Mouse (Mus musculus): Measurements from ENCODE around the gene Gm49450. TPM values are rescaled to one million over a fixed set of nuclear protein-coding genes. Genes with fewer than 3 reads are reported as not detected.

Gene Gm49450
- polyA plus RNA-seq, 1 experiment from 2014 or later = not detected

- Histone ChIP-seq H3K27ac (ENCODE audit: low read length) (peak overlapping the region; percentile 97), H3K4me1 (replicated peaks; ENCODE audit: control insufficient read depth, insufficient read depth, low read length) (peaks cover 44% of the 10 kb centered on the region), H3K36me3 (ENCODE audit: control insufficient read depth, insufficient read depth) (no peaks in the 10 kb centered on the region), H3K4me2 (ENCODE audit: low read length) (peak overlapping the region; percentile 77), H3K9ac (replicated peaks; ENCODE audit: low read depth, low read length) (peak overlapping the region; percentile 73), H3K9me3 (ENCODE audit: control insufficient read depth, low read length) (no peaks in the 10 kb centered on the region), H3K27me3 (replicated peaks; ENCODE audit: control insufficient read depth, insufficient read depth, low read length) (no peaks in the 10 kb centered on the region), H3K4me3 (replicated peaks; ENCODE audit: low read length) (peak overlapping the region; percentile 43)
- WGBS = under 1% methylated on average over 35 of the region's 35 CpGs
- ATAC-seq = peak; percentile 86
Observed at GRCm38 (mm10) chr15:98993093-98993793, 39.9 kb upstream of the Gm49450 start.

DNA sequence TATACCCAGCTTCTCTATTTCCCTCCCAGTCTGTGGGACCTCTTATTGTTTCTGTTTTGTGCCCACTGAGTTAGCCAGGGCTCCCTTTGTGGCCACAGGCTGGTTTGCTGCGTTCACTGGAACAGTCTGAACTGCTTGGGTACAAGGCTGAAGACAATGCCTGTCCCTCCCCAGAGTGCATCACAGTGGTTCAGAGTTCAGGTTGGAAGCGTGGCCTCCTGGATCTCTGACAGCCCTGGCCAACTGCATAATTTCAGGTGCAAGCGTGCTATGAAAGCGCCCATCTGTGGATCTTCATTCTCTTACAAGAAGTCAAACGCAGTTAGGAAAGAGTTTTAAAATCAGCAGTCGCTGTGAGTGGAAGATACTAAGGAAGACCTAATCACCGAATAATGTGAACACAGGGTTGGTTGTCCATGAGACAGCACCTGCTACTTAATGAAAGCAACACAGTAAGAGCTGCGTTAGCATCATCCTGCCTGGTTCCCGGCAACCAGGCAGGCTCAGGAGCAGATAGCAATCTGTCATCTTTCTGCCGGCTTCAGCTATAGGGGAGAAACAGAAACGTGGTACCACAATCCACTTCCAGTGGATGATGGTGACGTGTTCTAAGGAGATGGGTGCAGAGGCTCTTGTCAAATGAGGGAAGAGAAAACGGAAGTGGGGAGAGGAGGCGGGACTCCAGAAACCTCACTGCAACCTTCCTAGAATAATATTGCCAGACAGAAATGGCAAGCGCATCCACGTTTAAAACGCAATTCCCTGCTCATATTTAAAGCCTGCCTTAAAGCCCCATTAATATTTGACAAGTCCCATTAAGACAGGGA is 38.9 kb upstream of the Gm49450 start:
- H3K9me3 ChIP-seq (ENCODE audit: control insufficient read depth, low read length) = no peaks in the 10 kb centered on the region
- no peaks in the 10 kb centered on the region for H3K36me3 ChIP-seq (ENCODE audit: control insufficient read depth, insufficient read depth)
- H3K4me3 ChIP-seq (replicated peaks; ENCODE audit: low read length) = peak overlapping the region; percentile 43
- peak overlapping the region; percentile 97 for H3K27ac ChIP-seq (ENCODE audit: low read length)
- peak; percentile 87 for ATAC-seq
- H3K4me1 ChIP-seq (replicated peaks; ENCODE audit: control insufficient read depth, insufficient read depth, low read length) = peaks cover 54% of the 10 kb centered on the region
- WGBS = 13% methylated on average over 17 of the region's 17 CpGs
- peak overlapping the region; percentile 77 for H3K4me2 ChIP-seq (ENCODE audit: low read length)
- H3K27me3 ChIP-seq (replicated peaks; ENCODE audit: control insufficient read depth, insufficient read depth, low read length) = no peaks in the 10 kb centered on the region
- peak overlapping the region; percentile 73 for H3K9ac ChIP-seq (replicated peaks; ENCODE audit: low read depth, low read length)

DNA sequence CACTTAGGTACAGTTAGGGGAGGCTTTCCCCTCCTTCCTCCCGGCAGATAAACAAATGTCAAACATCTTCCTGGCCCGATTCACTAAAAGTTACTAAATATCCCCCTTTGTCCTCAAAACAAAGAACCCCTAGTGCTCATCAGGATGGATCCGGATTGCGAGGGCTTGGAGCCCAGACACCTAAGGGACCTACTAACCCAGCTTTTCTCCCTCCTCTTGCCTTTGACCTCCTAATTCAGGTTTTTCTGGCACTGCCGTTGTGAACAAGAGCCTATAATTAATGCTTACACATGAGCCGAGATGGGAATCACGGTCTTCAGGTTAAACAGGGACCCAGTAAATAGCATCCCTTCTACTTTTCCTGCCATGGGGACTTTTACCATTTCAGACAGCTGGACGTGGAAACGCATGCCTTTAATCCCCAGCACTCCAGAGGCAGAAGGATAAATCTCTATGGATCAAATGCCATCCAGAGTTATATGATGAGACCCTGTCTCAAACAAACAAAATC is 38.2 kb upstream of the Gm49450 start:
- no peaks in the 10 kb centered on the region for H3K36me3 ChIP-seq (ENCODE audit: control insufficient read depth, insufficient read depth)
- no peaks in the 10 kb centered on the region for H3K27me3 ChIP-seq (replicated peaks; ENCODE audit: control insufficient read depth, insufficient read depth, low read length)
- H3K4me2 ChIP-seq (ENCODE audit: low read length) = peak overlapping the region; percentile 77
- H3K9me3 ChIP-seq (ENCODE audit: control insufficient read depth, low read length) = no peaks in the 10 kb centered on the region
- peak overlapping the region; percentile 29 for H3K4me3 ChIP-seq (replicated peaks; ENCODE audit: low read length)
- peak overlapping the region; percentile 73 for H3K9ac ChIP-seq (replicated peaks; ENCODE audit: low read depth, low read length)
- 5% methylated on average over 9 of the region's 9 CpGs for WGBS
- H3K27ac ChIP-seq (ENCODE audit: low read length) = peak overlapping the region; percentile 97
- peaks cover 60% of the 10 kb centered on the region for H3K4me1 ChIP-seq (replicated peaks; ENCODE audit: control insufficient read depth, insufficient read depth, low read length)
- no peak for ATAC-seq

GRCm38 (mm10) chr15:98990669-98991539 is 37.6 kb upstream of the Gm49450 start:
- peaks cover 67% of the 10 kb centered on the region for H3K4me1 ChIP-seq (replicated peaks; ENCODE audit: control insufficient read depth, insufficient read depth, low read length)
- ATAC-seq = no peak
- H3K9me3 ChIP-seq (ENCODE audit: control insufficient read depth, low read length) = no peaks in the 10 kb centered on the region
- no peaks in the 10 kb centered on the region for H3K27me3 ChIP-seq (replicated peaks; ENCODE audit: control insufficient read depth, insufficient read depth, low read length)
- H3K36me3 ChIP-seq (ENCODE audit: control insufficient read depth, insufficient read depth) = no peaks in the 10 kb centered on the region
- H3K4me3 ChIP-seq (replicated peaks; ENCODE audit: low read length) = peak overlapping the region; percentile 29
- H3K4me2 ChIP-seq (ENCODE audit: low read length) = peak overlapping the region; percentile 77
- peak overlapping the region; percentile 97 for H3K27ac ChIP-seq (ENCODE audit: low read length)
- 6% methylated on average over 15 of the region's 15 CpGs for WGBS
- H3K9ac ChIP-seq (replicated peaks; ENCODE audit: low read depth, low read length) = peak overlapping the region; percentile 73

DNA sequence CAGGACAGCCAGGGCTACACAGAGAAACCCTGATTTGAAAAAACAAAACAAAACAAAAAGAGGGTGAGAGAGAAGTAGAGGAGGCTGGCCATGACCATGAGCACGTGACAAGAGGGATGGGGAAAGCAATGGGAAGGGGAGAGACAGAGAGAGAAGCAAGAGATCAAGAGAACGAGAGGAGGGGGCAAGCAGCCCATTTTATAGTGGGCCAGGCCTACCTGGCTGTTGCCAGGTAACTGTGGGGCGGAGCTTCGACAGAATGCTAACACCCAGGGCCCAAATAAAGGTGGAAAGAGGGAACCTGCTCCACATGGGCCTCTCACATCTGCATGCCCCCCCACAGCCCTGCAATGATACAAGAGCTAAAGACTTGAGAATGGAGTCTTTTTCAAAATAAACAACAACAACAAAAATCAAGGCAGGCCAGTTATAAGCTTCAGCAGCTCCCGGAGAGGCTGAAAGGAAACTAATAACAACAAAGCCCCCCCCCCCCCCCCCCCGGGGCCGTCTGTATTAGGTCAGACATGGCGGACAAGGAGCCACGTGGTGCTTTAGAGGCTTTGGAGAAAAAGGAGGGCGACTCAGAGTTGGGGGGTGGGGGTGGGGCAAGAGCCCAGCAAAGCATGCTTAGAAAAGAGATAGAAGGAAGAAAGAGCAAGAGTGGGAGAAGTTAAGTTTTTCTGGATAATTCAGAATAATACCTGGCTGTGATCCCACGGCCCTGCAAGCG is 36.5 kb upstream of the Gm49450 start:
- H3K4me3 ChIP-seq (replicated peaks; ENCODE audit: low read length) = peak overlapping the region; percentile 29
- 21% methylated on average over 11 of the region's 12 CpGs for WGBS

DNA sequence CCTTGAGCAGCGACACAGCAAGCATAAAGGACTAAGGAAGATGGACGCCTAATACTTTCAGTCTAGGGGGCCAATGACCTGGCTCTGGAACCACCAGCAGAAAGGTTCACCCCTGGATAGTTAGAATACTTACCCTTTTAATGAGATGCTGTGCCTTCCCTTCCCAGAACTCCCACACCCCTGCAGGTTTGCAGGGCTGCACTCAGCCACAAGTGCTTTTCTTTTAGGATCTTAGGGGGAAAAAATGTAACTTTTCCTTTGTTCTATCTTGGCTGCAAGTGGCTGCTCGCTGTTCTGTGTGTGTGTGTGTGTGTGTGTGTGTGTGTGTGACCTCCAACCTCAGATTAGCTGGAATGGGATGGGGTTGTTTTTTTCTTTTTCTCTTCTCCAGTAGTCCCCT is 35.4 kb upstream of the Gm49450 start:
- 0 out of 2 replicates have a peak overlapping the region, but pooled peaks have one; percentile 25 for H3K27ac ChIP-seq (ENCODE audit: low read length)
- 51% methylated on average over 3 of the region's 3 CpGs for WGBS
- no peaks in the 10 kb centered on the region for H3K9me3 ChIP-seq (ENCODE audit: control insufficient read depth, low read length)
- no peak for ATAC-seq
- no peak overlapping the region for H3K9ac ChIP-seq (replicated peaks; ENCODE audit: low read depth, low read length)
- peaks cover 65% of the 10 kb centered on the region for H3K4me1 ChIP-seq (replicated peaks; ENCODE audit: control insufficient read depth, insufficient read depth, low read length)
- peak overlapping the region; percentile 62 for H3K4me2 ChIP-seq (ENCODE audit: low read length)
- no peaks in the 10 kb centered on the region for H3K36me3 ChIP-seq (ENCODE audit: control insufficient read depth, insufficient read depth)
- H3K4me3 ChIP-seq (replicated peaks; ENCODE audit: low read length) = no peak overlapping the region; the same call in 1 of the 2 replicates
- H3K27me3 ChIP-seq (replicated peaks; ENCODE audit: control insufficient read depth, insufficient read depth, low read length) = no peaks in the 10 kb centered on the region

More for the DNA sequence above, 36.5 kb upstream of the Gm49450 start:
- Histone ChIP-seq H3K4me2 (ENCODE audit: low read length) (peak overlapping the region; percentile 77), H3K27me3 (replicated peaks; ENCODE audit: control insufficient read depth, insufficient read depth, low read length) (no peaks in the 10 kb centered on the region), H3K27ac (ENCODE audit: low read length) (peak overlapping the region; percentile 97), H3K4me1 (replicated peaks; ENCODE audit: control insufficient read depth, insufficient read depth, low read length) (peaks cover 67% of the 10 kb centered on the region), H3K36me3 (ENCODE audit: control insufficient read depth, insufficient read depth) (no peaks in the 10 kb centered on the region), H3K9me3 (ENCODE audit: control insufficient read depth, low read length) (no peaks in the 10 kb centered on the region), H3K9ac (replicated peaks; ENCODE audit: low read depth, low read length) (peak overlapping the region; percentile 73)
- ATAC-seq = no peak

DNA sequence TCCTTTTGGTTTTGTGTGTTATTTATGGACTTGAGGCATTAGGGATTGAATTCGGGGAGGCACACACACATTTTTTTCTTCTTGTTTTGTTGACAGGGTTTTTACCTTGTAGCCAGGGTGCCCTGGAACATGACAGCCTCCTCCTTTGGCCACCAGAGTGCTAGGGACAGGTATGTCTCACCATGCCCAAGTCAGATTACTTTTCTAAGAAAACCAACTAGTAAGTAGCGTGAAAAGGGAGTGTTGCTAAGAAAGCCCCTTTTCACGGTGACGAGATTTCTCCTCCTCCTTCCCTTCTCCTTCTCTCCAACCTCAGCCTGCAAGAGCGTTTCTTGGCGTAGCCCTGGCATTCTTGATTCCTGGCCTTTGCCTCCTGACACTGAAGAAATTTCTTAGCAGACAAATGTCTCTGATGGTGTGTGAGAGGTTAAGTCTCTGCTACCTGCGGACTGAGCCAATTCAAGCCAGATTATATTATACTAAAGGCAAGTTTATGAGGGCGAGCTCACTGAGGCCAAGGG is 34.4 kb upstream of the Gm49450 start:
- Histone ChIP-seq H3K36me3 (ENCODE audit: control insufficient read depth, insufficient read depth) (no peaks in the 10 kb centered on the region), H3K27me3 (replicated peaks; ENCODE audit: control insufficient read depth, insufficient read depth, low read length) (no peaks in the 10 kb centered on the region), H3K9me3 (ENCODE audit: control insufficient read depth, low read length) (no peaks in the 10 kb centered on the region), H3K4me2 (ENCODE audit: low read length) (peak overlapping the region; percentile 62), H3K27ac (ENCODE audit: low read length) (peak overlapping the region; percentile 94), H3K4me1 (replicated peaks; ENCODE audit: control insufficient read depth, insufficient read depth, low read length) (peaks cover 75% of the 10 kb centered on the region), H3K4me3 (replicated peaks; ENCODE audit: low read length) (peak overlapping the region; percentile 48), H3K9ac (replicated peaks; ENCODE audit: low read depth, low read length) (peak overlapping the region; percentile 52)
- WGBS = 29% methylated on average over 8 of the region's 8 CpGs
- ATAC-seq = no peak

DNA sequence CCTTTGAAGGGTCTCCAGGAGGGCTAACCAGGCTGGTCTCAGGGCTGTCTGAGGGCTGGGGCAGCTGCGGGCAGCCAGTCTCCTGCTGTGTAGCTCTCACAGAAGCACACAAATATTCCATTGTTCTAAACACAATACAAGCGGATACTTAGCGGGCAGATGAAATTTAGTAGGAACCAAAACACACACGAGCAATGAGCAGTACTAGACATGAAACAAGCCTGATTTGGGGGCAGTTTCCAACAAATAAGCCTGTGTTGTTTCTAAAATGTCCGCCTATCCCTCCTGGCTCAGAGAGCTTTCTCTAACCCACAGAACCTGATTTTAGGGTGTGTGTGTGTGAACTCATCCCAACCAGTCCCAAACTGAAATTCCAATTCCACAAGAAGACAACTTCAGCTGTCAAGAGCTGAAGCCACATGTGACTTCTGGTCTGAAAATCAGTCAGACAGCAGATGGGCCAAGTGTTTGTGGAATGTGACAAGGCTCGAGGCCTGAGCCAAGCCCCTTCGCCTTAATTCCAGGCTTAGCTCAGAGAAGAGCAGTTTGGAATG is 33.8 kb upstream of the Gm49450 start:
- H3K9me3 ChIP-seq (ENCODE audit: control insufficient read depth, low read length) = no peaks in the 10 kb centered on the region
- no peak for ATAC-seq

More for the DNA sequence above, 33.8 kb upstream of the Gm49450 start:
- peak overlapping the region; percentile 62 for H3K4me2 ChIP-seq (ENCODE audit: low read length)
- peak overlapping the region; percentile 94 for H3K27ac ChIP-seq (ENCODE audit: low read length)
- H3K27me3 ChIP-seq (replicated peaks; ENCODE audit: control insufficient read depth, insufficient read depth, low read length) = no peaks in the 10 kb centered on the region
- no peaks in the 10 kb centered on the region for H3K36me3 ChIP-seq (ENCODE audit: control insufficient read depth, insufficient read depth)
- peaks cover 72% of the 10 kb centered on the region for H3K4me1 ChIP-seq (replicated peaks; ENCODE audit: control insufficient read depth, insufficient read depth, low read length)
- peak overlapping the region; percentile 48 for H3K4me3 ChIP-seq (replicated peaks; ENCODE audit: low read length)
- H3K9ac ChIP-seq (replicated peaks; ENCODE audit: low read depth, low read length) = peak overlapping the region; percentile 52
- under 1% methylated on average over 7 of the region's 7 CpGs for WGBS

All from forebrain, embryonic 16.5 days (tissue).